Mouse (Mus musculus): ENCODE data around the gene Prtn3.

The Prtn3 gene

GRCm38 (mm10) chr10:79874290-79874862, at the start of gene Prtn3, which contains the start of gene Plppr3:
TSS of gene Prtn3 (plus strand) at chr10:79874476.
TSS of gene Plppr3 (minus strand) at chr10:79874634.
- DNase-seq (ENCODE audit: low spot score) = no peak

GRCm38 (mm10) chr10:79831583-79831982, 42.7 kb upstream of the Prtn3 start:
- DNase-seq (ENCODE audit: low spot score) = no peak

DNA sequence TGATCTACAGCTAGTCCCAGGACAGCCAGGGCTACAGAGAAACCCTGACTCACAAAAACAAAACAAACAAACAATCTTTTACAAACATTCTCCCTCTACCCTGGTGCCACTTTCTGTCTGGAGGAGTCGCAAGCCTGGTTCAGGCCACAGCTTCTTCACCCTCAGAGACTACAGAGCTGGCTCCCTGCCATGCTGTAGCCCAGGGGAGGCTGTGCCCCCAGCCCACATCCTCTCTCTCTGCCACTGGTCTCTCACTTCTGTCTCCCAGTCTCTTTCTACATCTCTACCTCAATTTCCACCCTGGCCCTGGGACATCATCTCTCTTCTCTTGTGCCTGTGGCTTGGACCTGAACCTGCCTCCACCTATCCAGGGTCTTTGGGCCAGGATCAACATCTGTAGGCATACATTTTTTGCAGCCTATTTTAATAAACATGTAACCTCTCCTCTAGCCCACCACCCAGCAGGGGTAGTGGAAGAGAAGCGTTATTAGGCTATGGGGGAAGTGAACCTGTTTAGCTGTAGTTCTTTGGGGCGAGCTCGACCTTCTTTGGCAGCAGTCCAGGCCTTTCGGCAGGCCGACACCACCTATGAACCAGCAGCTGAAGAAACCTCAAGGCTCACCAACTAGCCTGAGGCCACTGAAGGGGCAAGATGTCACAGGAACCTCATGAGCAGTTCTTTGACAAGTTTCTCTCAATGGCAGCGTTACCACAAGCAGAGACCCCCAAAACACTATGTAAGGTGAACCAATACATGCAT, 42.1 kb upstream of the Prtn3 start:
- DNase-seq (ENCODE audit: low spot score) = no peak

DNA sequence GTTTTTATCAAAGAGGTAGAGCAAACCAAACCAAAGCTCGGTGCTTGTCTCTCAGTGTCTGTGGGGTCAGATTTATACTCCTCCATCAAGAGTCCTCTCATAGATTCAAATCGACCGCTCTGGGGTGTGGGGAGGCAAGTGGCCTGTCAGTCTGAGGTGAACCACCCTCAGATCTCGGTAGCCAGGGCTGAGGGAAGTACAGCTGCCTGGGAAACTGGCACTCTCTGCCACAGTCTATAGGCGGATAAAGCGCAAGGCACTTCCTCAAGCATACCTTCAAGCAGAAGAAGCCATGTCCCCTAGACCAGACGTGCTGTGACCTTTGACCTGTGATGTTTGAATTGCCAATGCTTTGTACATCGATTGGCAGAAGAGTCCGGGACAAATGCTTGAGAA, 41.5 kb upstream of the Prtn3 start:
- no peak for DNase-seq (ENCODE audit: low spot score)

DNA sequence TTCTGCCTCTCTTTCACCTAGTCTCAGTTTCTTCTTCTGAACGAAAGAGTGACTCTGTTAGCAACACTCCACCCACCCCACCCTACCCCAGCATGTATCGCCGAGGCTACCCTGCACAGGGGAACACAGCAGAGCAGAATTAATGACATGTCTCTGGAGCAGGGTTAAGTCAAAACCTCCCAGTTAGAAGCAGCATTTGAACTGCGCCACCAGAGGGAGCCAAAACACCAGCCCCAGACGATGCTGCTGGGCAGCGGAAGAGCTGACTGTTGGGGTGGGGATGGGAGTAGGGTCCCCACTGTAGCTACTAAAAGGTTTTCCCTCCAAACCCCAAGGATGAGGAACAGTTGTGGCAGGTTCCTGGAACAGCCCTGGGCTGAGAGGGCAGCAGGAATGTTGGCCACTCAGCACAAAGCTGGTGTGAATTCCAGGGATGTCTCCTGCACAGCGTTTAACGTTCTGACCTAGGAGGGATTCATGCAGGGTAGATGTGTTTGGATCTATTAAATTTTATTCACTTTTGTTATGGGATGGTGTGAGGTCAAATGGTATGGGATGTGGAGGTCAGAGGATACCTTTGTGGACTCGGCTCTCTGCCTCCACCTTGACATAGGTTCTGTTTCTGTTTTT, 39.4 kb upstream of the Prtn3 start:
- no peak for DNase-seq (ENCODE audit: low spot score)

DNA sequence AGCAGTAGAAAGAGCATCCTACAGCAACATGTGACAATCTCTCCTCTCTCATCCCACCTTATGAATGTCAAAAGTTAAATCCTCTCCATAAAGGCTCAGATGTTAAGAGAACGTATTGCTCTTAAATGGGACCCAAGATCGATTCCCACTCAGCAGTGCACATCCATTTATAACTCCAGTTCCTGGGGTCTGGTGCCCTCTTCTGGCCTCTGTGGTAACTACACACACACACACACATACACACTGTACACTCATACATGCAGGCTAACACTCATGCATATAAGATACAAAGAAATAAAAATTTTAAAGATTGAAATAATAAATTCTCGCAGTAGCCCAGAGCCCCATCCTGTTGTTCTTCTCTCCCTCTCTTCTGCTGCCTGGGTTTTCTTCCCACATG, 37.4 kb upstream of the Prtn3 start:
- no peak for DNase-seq (ENCODE audit: low spot score)

DNA sequence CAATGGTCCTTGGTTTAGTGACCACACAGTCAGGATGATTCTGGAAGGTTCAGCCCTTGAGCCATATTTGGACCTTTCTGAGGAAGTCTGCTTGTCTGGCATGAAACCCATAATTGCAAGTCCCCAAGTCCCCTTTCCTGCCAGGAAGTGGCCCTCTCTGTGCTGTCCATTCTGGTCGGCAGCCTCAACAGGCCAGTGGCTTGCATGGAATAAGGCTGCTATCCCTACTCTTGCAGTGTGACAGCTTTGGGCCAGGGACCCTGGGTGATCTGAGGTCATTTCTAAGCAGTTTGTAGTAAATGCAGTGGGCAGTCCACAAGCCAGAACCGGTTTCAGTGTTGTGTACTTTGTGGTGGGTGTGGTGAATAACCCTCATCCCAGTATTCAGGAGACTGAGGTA, 36.1 kb upstream of the Prtn3 start:
- no peak for DNase-seq (ENCODE audit: low spot score)

DNA sequence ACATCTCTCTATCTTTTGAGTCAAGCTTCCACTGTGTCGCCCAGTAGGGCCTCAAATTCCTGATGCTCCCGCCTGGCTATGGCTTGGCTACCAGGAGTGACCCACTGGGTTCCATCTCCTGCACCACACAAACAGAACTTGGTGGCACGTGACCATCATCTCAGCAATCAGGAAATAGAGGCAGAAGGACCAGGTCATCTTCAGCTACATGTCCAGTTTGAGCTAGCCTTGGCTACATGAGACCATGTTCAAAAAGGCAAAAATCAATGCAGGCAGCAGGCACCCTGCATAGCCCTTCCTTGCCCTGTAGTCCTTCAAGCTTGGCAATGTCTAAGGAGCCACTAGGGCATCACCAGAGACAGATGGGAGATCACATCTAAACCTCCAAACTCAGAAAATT, 34.2 kb upstream of the Prtn3 start:
- no peak for DNase-seq (ENCODE audit: low spot score)

GRCm38 (mm10) chr10:79840644-79841551, 33.4 kb upstream of the Prtn3 start:
- no peak for DNase-seq (ENCODE audit: low spot score)

GRCm38 (mm10) chr10:79842322-79842721, 32.0 kb upstream of the Prtn3 start:
- DNase-seq (ENCODE audit: low spot score) = no peak

DNA sequence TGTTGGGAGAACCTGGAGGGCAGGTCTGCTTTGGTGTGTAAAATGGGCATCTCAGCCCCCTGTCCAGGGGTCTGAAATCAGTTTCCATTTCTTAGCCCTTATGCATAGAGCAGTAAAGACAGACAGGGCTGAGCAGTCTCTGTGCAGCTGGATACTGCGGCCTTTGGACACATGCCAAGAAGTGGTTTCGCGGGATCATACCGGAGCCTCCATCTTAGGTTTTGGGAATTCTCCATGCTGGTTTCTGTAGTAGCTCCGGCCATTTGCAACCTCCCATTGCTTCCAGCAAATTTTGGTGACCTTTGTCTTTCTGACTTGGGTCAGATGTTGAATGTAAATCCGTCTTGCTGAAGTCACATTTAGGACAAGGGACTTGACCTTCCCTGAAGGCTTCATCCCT, 30.8 kb upstream of the Prtn3 start:
- DNase-seq (ENCODE audit: low spot score) = no peak

GRCm38 (mm10) chr10:79846553-79846952, 27.7 kb upstream of the Prtn3 start:
- no peak for DNase-seq (ENCODE audit: low spot score)

DNA sequence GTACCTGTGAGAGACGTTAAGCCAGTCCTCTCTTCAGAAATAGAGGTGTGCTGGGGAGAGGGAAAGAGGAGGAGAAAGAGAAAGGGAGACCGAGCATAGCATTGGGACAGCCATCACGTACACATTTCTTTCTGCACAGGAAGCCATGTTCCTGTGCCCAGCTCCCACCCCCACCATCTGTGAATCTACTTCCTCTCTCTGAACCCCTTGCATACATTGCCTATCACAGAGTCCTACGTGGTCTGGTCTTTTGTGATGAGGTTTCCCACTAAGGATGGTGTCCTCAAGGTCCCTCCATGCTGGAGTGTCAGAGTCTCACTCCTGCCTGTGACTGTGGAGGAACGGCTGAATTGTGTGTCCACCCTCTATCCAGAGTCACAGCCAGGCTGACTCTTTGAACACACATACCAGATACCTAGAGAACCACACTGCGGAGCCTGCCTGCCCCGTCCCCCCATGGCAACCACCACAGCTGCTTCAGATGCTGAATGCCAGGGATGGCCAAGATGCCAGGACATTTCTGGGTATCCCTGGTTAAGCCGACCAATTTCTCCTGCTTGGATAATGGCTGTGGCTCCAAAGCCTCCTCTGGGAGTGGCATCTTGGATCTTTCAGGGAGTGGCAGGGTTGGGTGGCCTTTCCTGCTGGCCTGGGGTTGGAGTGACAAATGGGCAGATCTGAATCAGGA, 24.2 kb upstream of the Prtn3 start:
- no peak for DNase-seq (ENCODE audit: low spot score)

- DNase-seq (ENCODE audit: low spot score) = no peak
Observed at GRCm38 (mm10) chr10:79851653-79852052, 22.6 kb upstream of the Prtn3 start.

- no peak for DNase-seq (ENCODE audit: low spot score)
Observed at GRCm38 (mm10) chr10:79852107-79852789, 22.0 kb upstream of the Prtn3 start.

DNA sequence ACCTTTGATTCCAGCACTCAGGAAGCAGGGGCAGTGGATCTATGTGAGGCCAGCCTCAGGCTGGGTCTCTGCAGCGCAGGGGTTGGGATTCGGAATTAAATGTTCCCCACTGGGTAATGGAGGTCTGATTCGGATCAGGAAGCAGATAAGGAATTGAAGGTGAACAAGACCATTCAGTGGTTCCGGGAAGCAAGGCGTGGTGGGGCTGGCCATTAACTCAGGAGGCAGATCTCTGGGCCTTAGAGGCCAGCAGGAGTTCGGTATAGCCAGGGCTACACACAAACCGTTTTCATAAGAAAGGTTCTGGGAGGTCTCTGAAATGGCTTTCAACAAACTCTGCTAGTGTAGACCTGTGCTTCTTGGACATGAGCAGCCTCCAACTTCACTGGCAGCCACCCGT, 21.4 kb upstream of the Prtn3 start:
- no peak for DNase-seq (ENCODE audit: low spot score)

DNA sequence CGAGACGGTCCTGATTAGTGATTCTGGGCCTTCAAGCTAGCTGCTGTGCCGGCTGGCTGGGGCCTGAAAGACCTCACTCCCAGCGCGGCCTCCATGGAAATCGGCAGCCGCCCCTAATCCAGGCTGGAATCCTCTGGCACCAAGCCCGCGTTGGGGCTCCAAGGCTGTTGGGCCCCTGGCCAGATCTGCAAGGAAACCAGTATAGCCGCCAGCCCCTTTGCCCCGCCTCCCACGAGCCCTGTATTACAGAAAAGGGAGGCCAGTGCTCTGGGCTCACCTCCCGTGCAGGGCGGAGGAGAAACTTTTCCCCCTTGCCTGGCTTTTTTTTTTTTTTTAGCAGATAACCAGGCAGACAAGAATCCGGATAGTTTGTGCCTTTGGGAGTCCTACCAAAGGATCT, 20.9 kb upstream of the Prtn3 start:
- DNase-seq (ENCODE audit: low spot score) = peak; percentile 99

GRCm38 (mm10) chr10:79853860-79854795, 20.1 kb upstream of the Prtn3 start, which contains the start of gene Ptbp1:
TSS of gene Ptbp1 (plus strand) at chr10:79854427.
- DNase-seq (ENCODE audit: low spot score) = peak; percentile 96

- DNase-seq (ENCODE audit: low spot score) = no peak
Observed at GRCm38 (mm10) chr10:79854801-79855541, 19.3 kb upstream of the Prtn3 start.

Measured in ovary, postnatal 10 days (tissue).